9 mouse cellular contexts compared by ENCODE assay signal in genomic region chrX:150956522-150957300, GRCm38 (mm10).
DNase-seq lines count a peak whose midpoint lies in the region; ATAC-seq and TF ChIP-seq lines count a peak whose summit lies in the region.
"Had no signal": no experiment of that assay in that cellular context is flagged by ENCODE, and none has a peak within 500 bp of the region (broad histone marks: within the 10 kb centered on the region; RNA-seq: fewer than 3 reads in every experiment).

No protein-coding gene starts in this region.

- H3K27me3 ChIP-seq in forebrain, embryonic 13.5 days, result no peaks in the 10 kb centered on the region
- H3K27me3 ChIP-seq in heart, embryonic 16.5 days (ENCODE audit: control insufficient read depth, insufficient read depth, low read length), result no peaks in the 10 kb centered on the region
- no peaks in the 10 kb centered on the region for H3K27me3 ChIP-seq in liver, embryonic 13.5 days
- no peaks in the 10 kb centered on the region for H3K27me3 ChIP-seq in neural tube, embryonic 11.5 days (ENCODE audit: control insufficient read depth, insufficient read depth, low read length)
- no peaks in the 10 kb centered on the region for H3K27me3 ChIP-seq in testis, adult 2 months (ENCODE audit: control insufficient read depth, insufficient read depth, low read length)
- H3K27me3 ChIP-seq: CH12.LX had no signal

- peak; percentile 24; the same call in 1 of the 2 replicates for TF ChIP-seq CTCF in testis, adult 2 months (IDR thresholded peaks at IDR 0.05; ENCODE audit: control insufficient read depth, insufficient read depth, insufficient replicate concordance, low read depth, low read length)

- TF ChIP-seq POLR2A in testis, adult 2 months (IDR thresholded peaks at IDR 0.05; ENCODE audit: control insufficient read depth, low read depth, low read length), result no peak

- no peaks in the 10 kb centered on the region for H3K36me3 ChIP-seq in forebrain, embryonic 13.5 days (ENCODE audit: poor library complexity, severe bottlenecking)
- H3K36me3 ChIP-seq in heart, embryonic 16.5 days (ENCODE audit: control insufficient read depth, insufficient read depth), result no peaks in the 10 kb centered on the region
- H3K36me3 ChIP-seq in liver, embryonic 13.5 days, result no peaks in the 10 kb centered on the region
- no peaks in the 10 kb centered on the region for H3K36me3 ChIP-seq in neural tube, embryonic 11.5 days (ENCODE audit: control insufficient read depth, insufficient read depth, low read length)
- no peaks in the 10 kb centered on the region for H3K36me3 ChIP-seq in testis, adult 2 months (ENCODE audit: control insufficient read depth, insufficient read depth, low read length)

- DNase-seq in CD4-positive helper T cell, adult 2 months (ENCODE audit: low read depth, low spot score), result peak; percentile 34
- peak; percentile 85 for DNase-seq in kidney, postnatal 14 days
- DNase-seq in liver, embryonic 13.5 days, result peak; percentile 44
- DNase-seq in neural tube, embryonic 11.5 days (ENCODE audit: low spot score), result peak; percentile 83

- 24% methylated on average over 25 of the region's 25 CpGs for WGBS in forebrain, embryonic 13.5 days
- 16% methylated on average over 25 of the region's 25 CpGs for whole genome bisulfite sequencing in heart, embryonic 16.5 days
- 18% methylated on average over 25 of the region's 25 CpGs for WGBS in liver, embryonic 13.5 days (ENCODE audit: insufficient replicate concordance)
- WGBS in neural tube, embryonic 11.5 days, result 24% methylated on average over 25 of the region's 25 CpGs

- H3K9ac ChIP-seq in forebrain, embryonic 13.5 days, result no peak overlapping the region
- no peak overlapping the region for H3K9ac ChIP-seq in heart, embryonic 16.5 days (ENCODE audit: low read length)
- no peak overlapping the region; the same call in 1 of the 2 replicates for H3K9ac ChIP-seq in liver, embryonic 13.5 days
- no peak overlapping the region for H3K9ac ChIP-seq in neural tube, embryonic 11.5 days (ENCODE audit: low read length)

- peak overlapping the region; percentile 50 for H3K4me2 ChIP-seq in forebrain, embryonic 13.5 days
- peak overlapping the region; percentile 55 for H3K4me2 ChIP-seq in heart, embryonic 16.5 days (ENCODE audit: low read depth, low read length)
- H3K4me2 ChIP-seq in liver, embryonic 13.5 days, result peak overlapping the region; percentile 43
- peak overlapping the region; percentile 32 for H3K4me2 ChIP-seq in neural tube, embryonic 11.5 days (ENCODE audit: low read depth)

- H3K4me1 ChIP-seq in brown adipose tissue, adult 24 weeks (ENCODE audit: control insufficient read depth, insufficient read depth, insufficient read length, low read length), result no peaks in the 10 kb centered on the region
- no peaks in the 10 kb centered on the region for H3K4me1 ChIP-seq in forebrain, embryonic 13.5 days
- H3K4me1 ChIP-seq in heart, embryonic 16.5 days (ENCODE audit: control insufficient read depth, insufficient read depth, low read length), result no peaks in the 10 kb centered on the region
- H3K4me1 ChIP-seq in liver, embryonic 13.5 days (replicated peaks), result no peaks in the 10 kb centered on the region
- no peaks in the 10 kb centered on the region for H3K4me1 ChIP-seq in neural tube, embryonic 11.5 days (ENCODE audit: control insufficient read depth, insufficient read depth, low read length)
- peaks cover 3% of the 10 kb centered on the region; the same call in 1 of the 2 replicates for H3K4me1 ChIP-seq in testis, adult 2 months (ENCODE audit: control insufficient read depth, insufficient read depth, low read length)

- no peaks in the 10 kb centered on the region for H3K9me3 ChIP-seq in forebrain, embryonic 13.5 days (replicated peaks)
- no peaks in the 10 kb centered on the region for H3K9me3 ChIP-seq in heart, embryonic 16.5 days (replicated peaks; ENCODE audit: control insufficient read depth, low read length)
- H3K9me3 ChIP-seq in liver, embryonic 13.5 days (replicated peaks), result no peaks in the 10 kb centered on the region
- no peaks in the 10 kb centered on the region for H3K9me3 ChIP-seq in neural tube, embryonic 11.5 days (ENCODE audit: control insufficient read depth, low read length)

- H3K4me3 ChIP-seq in brown adipose tissue, adult 24 weeks (ENCODE audit: insufficient read depth, low read depth, low read length), result peak overlapping the region; percentile 44
- peak overlapping the region; percentile 34 for H3K4me3 ChIP-seq in forebrain, embryonic 13.5 days
- peak overlapping the region; percentile 18; the same call in 1 of the 2 replicates for H3K4me3 ChIP-seq in heart, embryonic 16.5 days (ENCODE audit: low read length)
- H3K4me3 ChIP-seq in liver, embryonic 13.5 days (replicated peaks), result peak overlapping the region; percentile 18; the same call in 1 of the 2 replicates
- H3K4me3 ChIP-seq in neural tube, embryonic 11.5 days (ENCODE audit: low read depth, low read length), result 0 out of 2 replicates have a peak overlapping the region, but pooled peaks have one; percentile 6
- H3K4me3 ChIP-seq in testis, adult 2 months (ENCODE audit: control insufficient read depth, low read depth, low read length), result peak overlapping the region; percentile 42; the same call in 1 of the 2 replicates

- no peak overlapping the region for H3K27ac ChIP-seq in brown adipose tissue, adult 24 weeks (replicated peaks; ENCODE audit: low read depth, low read length)
- peak overlapping the region; percentile 35 for H3K27ac ChIP-seq in forebrain, embryonic 13.5 days
- H3K27ac ChIP-seq in heart, embryonic 16.5 days (ENCODE audit: low read length), result peak overlapping the region; percentile 62
- H3K27ac ChIP-seq in liver, embryonic 13.5 days, result no peak overlapping the region
- H3K27ac ChIP-seq in neural tube, embryonic 11.5 days (ENCODE audit: low read depth, low read length), result no peak overlapping the region
- H3K27ac ChIP-seq in testis, adult 2 months (ENCODE audit: control insufficient read depth, insufficient read depth, low read depth, low read length), result no peak overlapping the region

- ATAC-seq in forebrain, embryonic 13.5 days, result peak; percentile 96
- ATAC-seq in heart, embryonic 16.5 days (replicated peaks; ENCODE audit: extremely low read depth, insufficient read depth, low FRiP score), result peak; percentile 86
- ATAC-seq in liver, embryonic 13.5 days (ENCODE audit: low read depth), result peak; percentile 88
- ATAC-seq in neural tube, embryonic 11.5 days (ENCODE audit: insufficient read depth, low FRiP score, low TSS enrichment), result peak; percentile 92

Comparison
In these comparisons a context has a peak if more than half of its experiments do, and no peak if none do; other contexts are left out.
1. DNase-seq: peak in every context shown above with its lines; median percentile 85 in kidney, postnatal 14 days; 83 in neural tube, embryonic 11.5 days; 44 in liver, embryonic 13.5 days; 34 in CD4-positive helper T cell, adult 2 months.
2. H3K27ac ChIP-seq: peak in forebrain, embryonic 13.5 days (single experiment) and heart, embryonic 16.5 days (single experiment); none in brown adipose tissue, adult 24 weeks (single experiment), liver, embryonic 13.5 days (single experiment), neural tube, embryonic 11.5 days (single experiment) and testis, adult 2 months (single experiment).
3. Peak in every context shown above with its lines, with median percentiles within 50 percentile points of each other: H3K4me3 ChIP-seq, ATAC-seq and H3K4me2 ChIP-seq.